In the genomic region with DNA sequence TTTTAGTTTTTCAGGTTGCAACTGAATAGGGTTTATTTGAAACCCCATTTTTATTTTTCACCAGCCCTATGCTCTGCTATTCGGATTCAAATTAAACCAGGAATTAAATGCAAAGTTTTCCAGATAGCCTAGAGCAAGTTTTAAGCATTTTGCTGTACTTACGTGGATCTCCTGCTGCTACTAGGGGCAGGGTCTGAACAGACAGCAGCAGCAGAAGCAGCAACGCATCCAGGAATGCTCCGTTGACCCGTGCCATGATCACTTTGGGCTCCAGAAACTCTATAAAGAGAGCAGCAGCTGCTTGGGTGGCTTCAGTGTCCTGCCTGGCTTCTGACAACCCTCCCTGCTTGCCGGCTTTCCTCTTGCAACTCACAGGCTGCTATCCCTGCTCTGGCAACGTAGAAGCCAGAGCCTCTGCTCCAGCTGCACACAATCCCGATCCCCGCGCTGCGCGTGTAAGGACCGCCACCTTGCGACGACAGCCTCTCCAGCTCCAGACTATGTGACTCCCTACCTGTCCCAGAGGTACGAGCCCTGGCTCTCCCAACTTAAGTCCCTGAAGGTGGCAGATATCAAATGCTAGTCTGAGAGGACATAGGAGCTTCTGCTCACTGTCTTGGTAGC, we compare ENCODE assay signal across 9 mouse cellular contexts. TPM values are rescaled to one million over a fixed set of nuclear protein-coding genes. Genes with fewer than 3 reads are reported as not detected.
DNase-seq lines count a peak whose midpoint lies in the region; ATAC-seq and TF ChIP-seq lines count a peak whose summit lies in the region.
"Had no signal": no experiment of that assay in that cellular context is flagged by ENCODE, and none has a peak within 500 bp of the region (broad histone marks: within the 10 kb centered on the region; RNA-seq: fewer than 3 reads in every experiment).

A gene (minus strand): TSS at position 371 of the 624 bp plus-strand sequence.

- no peak for TF ChIP-seq POLR2A in kidney, adult 2 months (IDR thresholded peaks at IDR 0.05; ENCODE audit: low read depth, low read length)

- DNase-seq in kidney, adult 2 months = no peak
- no peak for DNase-seq in kidney, adult 11 months
- peak; percentile 67 for DNase-seq in limb, embryonic 11.5 days (ENCODE audit: low spot score)
- DNase-seq in ovary, postnatal 36 days (ENCODE audit: low spot score) = peak; percentile 44
- no peak for DNase-seq in lung, postnatal 10 days
- DNase-seq in spleen, postnatal 36 days (ENCODE audit: low spot score in 2 of 2) = no peak

- H3K9ac ChIP-seq in embryonic facial prominence, embryonic 12.5 days = no peak within 1 kb of the TSS
- no peak within 1 kb of the TSS; the same call in 1 of the 2 replicates for H3K9ac ChIP-seq in intestine, embryonic 15.5 days
- H3K9ac ChIP-seq in limb, embryonic 11.5 days (ENCODE audit: low read length) = no peak within 1 kb of the TSS

- WGBS in kidney, adult 2 months = 8% methylated on average over 16 of the region's 16 CpGs
- WGBS in embryonic facial prominence, embryonic 12.5 days = 7% methylated on average over 16 of the region's 16 CpGs
- 8% methylated on average over 16 of the region's 16 CpGs for WGBS in intestine, embryonic 15.5 days
- WGBS in limb, embryonic 11.5 days = 8% methylated on average over 16 of the region's 16 CpGs

- H3K4me3 ChIP-seq in kidney, adult 2 months (ENCODE audit: insufficient read depth, low read depth, low read length) = no peak within 1 kb of the TSS
- H3K4me3 ChIP-seq in embryonic facial prominence, embryonic 12.5 days = no peak within 1 kb of the TSS
- peak within 1 kb of the TSS; percentile 23; the same call in 1 of the 2 replicates for H3K4me3 ChIP-seq in intestine, embryonic 15.5 days (replicated peaks)
- no peak within 1 kb of the TSS for H3K4me3 ChIP-seq in limb, embryonic 11.5 days (ENCODE audit: low read depth, low read length)

- H3K4me2 ChIP-seq in embryonic facial prominence, embryonic 12.5 days (replicated peaks) = peak within 1 kb of the TSS; percentile 36
- H3K4me2 ChIP-seq in intestine, embryonic 15.5 days (replicated peaks) = peak within 1 kb of the TSS; percentile 52
- H3K4me2 ChIP-seq in limb, embryonic 11.5 days (ENCODE audit: low read depth, severe bottlenecking) = no peak within 1 kb of the TSS

- peak; percentile 41; the same call in 1 of the 2 replicates for ATAC-seq in embryonic facial prominence, embryonic 12.5 days (ENCODE audit: insufficient number of reproducible peaks, insufficient read depth, low FRiP score, low TSS enrichment)
- ATAC-seq in intestine, embryonic 15.5 days = peak; percentile 80; the same call in 1 of the 2 replicates
- ATAC-seq in limb, embryonic 11.5 days (ENCODE audit: insufficient number of reproducible peaks, low FRiP score, low TSS enrichment, low read depth) = no peak; the same call in 1 of the 2 replicates
- ATAC-seq: Patski had no signal

- no peaks in the 10 kb centered on the region for H3K27me3 ChIP-seq in kidney, adult 2 months (replicated peaks; ENCODE audit: control insufficient read depth, insufficient read depth, low read length)
- no peaks in the 10 kb centered on the region for H3K27me3 ChIP-seq in embryonic facial prominence, embryonic 12.5 days
- H3K27me3 ChIP-seq in intestine, embryonic 15.5 days (replicated peaks) = no peaks in the 10 kb centered on the region
- H3K27me3 ChIP-seq in limb, embryonic 11.5 days (ENCODE audit: control insufficient read depth, insufficient read depth, low read length) = no peaks in the 10 kb centered on the region

- H3K27ac ChIP-seq in kidney, adult 2 months (ENCODE audit: insufficient read depth, low read depth, low read length) = no peak within 1 kb of the TSS
- no peak within 1 kb of the TSS for H3K27ac ChIP-seq in embryonic facial prominence, embryonic 12.5 days
- H3K27ac ChIP-seq in intestine, embryonic 15.5 days = no peak within 1 kb of the TSS
- no peak within 1 kb of the TSS for H3K27ac ChIP-seq in limb, embryonic 11.5 days (replicated peaks; ENCODE audit: low read depth, low read length)

- no peaks in the 10 kb centered on the region for H3K36me3 ChIP-seq in kidney, adult 2 months (ENCODE audit: control insufficient read depth, insufficient read depth, low read length)
- H3K36me3 ChIP-seq in embryonic facial prominence, embryonic 12.5 days = no peaks in the 10 kb centered on the region
- H3K36me3 ChIP-seq in intestine, embryonic 15.5 days = no peaks in the 10 kb centered on the region
- H3K36me3 ChIP-seq in limb, embryonic 11.5 days (ENCODE audit: control insufficient read depth, insufficient read depth, low read length) = no peaks in the 10 kb centered on the region

- no peaks in the 10 kb centered on the region for H3K4me1 ChIP-seq in kidney, adult 2 months (ENCODE audit: control insufficient read depth, insufficient read depth, low read length)
- no peaks in the 10 kb centered on the region for H3K4me1 ChIP-seq in embryonic facial prominence, embryonic 12.5 days
- no peaks in the 10 kb centered on the region for H3K4me1 ChIP-seq in intestine, embryonic 15.5 days (replicated peaks)
- H3K4me1 ChIP-seq in limb, embryonic 11.5 days (ENCODE audit: control insufficient read depth, insufficient read depth, low read length) = no peaks in the 10 kb centered on the region

- no peaks in the 10 kb centered on the region for H3K9me3 ChIP-seq in embryonic facial prominence, embryonic 12.5 days
- no peaks in the 10 kb centered on the region for H3K9me3 ChIP-seq in intestine, embryonic 15.5 days
- H3K9me3 ChIP-seq in limb, embryonic 11.5 days (ENCODE audit: control insufficient read depth, low read length) = no peaks in the 10 kb centered on the region

- TF ChIP-seq CTCF in kidney, adult 2 months (conservative IDR thresholded peaks at IDR 0.05; ENCODE audit: insufficient read depth, insufficient read length, low read depth, low read length) = peak; percentile 44; the same call in 1 of the 2 replicates

RNA-seq across cellular contexts. Expression of the gene that starts here (rescaled TPM):
- 0.02 and 0.04 TPM in 2 replicates for polyA plus RNA-seq in kidney, adult 2 months (2012; rRNA removed)
- polyA plus RNA-seq in embryonic facial prominence, embryonic 12.5 days (2016; fragmentation: Nextera tagmentation; extraction: Ambion mirVana) = 0.03 and 0.33 TPM in 2 replicates
- polyA plus RNA-seq in intestine, embryonic 15.5 days (2015; fragmentation: Nextera tagmentation; extraction: Ambion mirVana) = 0.97 and 1.2 TPM in 2 replicates
- polyA plus RNA-seq in limb, embryonic 11.5 days (2014; fragmentation: Nextera tagmentation; extraction: Ambion mirVana) = 0.35 and 0.41 TPM in 2 replicates
- polyA plus RNA-seq: Patski had no signal

Comparison
In these comparisons a context has a peak if more than half of its experiments do, and no peak if none do; other contexts are left out.
1. Peak in ATAC-seq and H3K4me2 ChIP-seq in embryonic facial prominence, embryonic 12.5 days; RNA of the gene not detected or under 1 TPM.
2. Peak in DNase-seq in limb, embryonic 11.5 days; RNA of the gene not detected or under 1 TPM.